ENCODE assay signal across 28 mouse cellular contexts in the genomic region with DNA sequence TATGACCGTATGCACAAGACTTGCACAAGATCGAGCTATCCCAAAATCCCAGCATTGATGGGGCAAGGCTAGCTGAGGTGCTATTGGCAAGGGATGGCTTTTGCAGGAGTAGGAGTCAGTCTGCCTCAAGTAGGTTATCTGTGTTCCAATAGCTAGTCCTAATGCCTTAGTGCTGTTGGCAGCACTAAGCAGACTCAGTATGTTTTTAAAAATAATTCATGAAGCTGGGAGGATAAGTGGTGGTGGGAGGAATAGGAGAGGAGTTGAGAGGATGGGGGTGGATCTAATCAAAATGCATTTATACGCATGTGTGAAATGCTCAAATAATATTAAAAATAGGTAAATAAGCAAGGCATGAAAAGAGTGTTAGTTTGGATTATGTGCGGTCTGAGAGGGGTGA. TPM values are rescaled to one million over a fixed set of nuclear protein-coding genes. Genes with fewer than 3 reads are reported as not detected.
DNase-seq lines count a peak whose midpoint lies in the region; ATAC-seq and TF ChIP-seq lines count a peak whose summit lies in the region.
"Had no signal": no experiment of that assay in that cellular context is flagged by ENCODE, and none has a peak within 500 bp of the region (broad histone marks: within the 10 kb centered on the region; RNA-seq: fewer than 3 reads in every experiment).

No protein-coding gene starts in this region.

- peak; percentile 72 for ATAC-seq in frontal cortex, adult (ENCODE audit: low TSS enrichment)
- ATAC-seq in megakaryocyte progenitor cell, adult 5-6 weeks (replicated peaks; ENCODE audit: poor library complexity), result no peak
- ATAC-seq: activated CD4-positive, CD25-positive, alpha-beta regulatory T cell, adult 4 months; CD4-positive, CD25-positive, alpha-beta regulatory T cell, adult 4 months; forebrain, embryonic 13.5 days; forebrain, embryonic 15.5 days; forebrain, postnatal 0 days; Patski had no signal

- no peak for DNase-seq in frontal cortex, postnatal 14 days (ENCODE audit: low spot score in 2 of 2)
- peak in 1 of 2 experiments; percentile 9 for DNase-seq in layer of hippocampus, adult 2 months (ENCODE audit: low spot score in 2 of 2)
- DNase-seq in layer of hippocampus, postnatal 25 days (ENCODE audit: extremely low spot score in 1 of 2, low spot score in 1 of 2), result no peak
- peak; percentile 39 for DNase-seq in brain, adult 2 months (ENCODE audit: low read depth, low spot score)
- DNase-seq: adrenal gland, adult 8-10 months; adrenal gland, postnatal 14 days; adrenal gland, postnatal 36 days; B cell, adult 2 months; cerebellum, adult 11 months; cerebellum, adult 18-20 months; cerebellum, adult 8-10 months; cerebellum, adult 9-11 months; cerebellum, postnatal 14 days; cerebellum, postnatal 36 days; embryo, embryonic 11 days; forebrain, postnatal 0 days had no signal

- peak overlapping the region; percentile 64 for H3K27ac ChIP-seq in layer of hippocampus, adult 2 months
- H3K27ac ChIP-seq: embryonic facial prominence, embryonic 13.5 days; embryonic facial prominence, embryonic 15.5 days; forebrain, embryonic 13.5 days; forebrain, embryonic 15.5 days had no signal

- no peak overlapping the region for H3K4me3 ChIP-seq in layer of hippocampus, adult 2 months
- H3K4me3 ChIP-seq: embryonic facial prominence, embryonic 13.5 days; embryonic facial prominence, embryonic 15.5 days; erythroblast, embryonic 14.5 days; forebrain, embryonic 13.5 days; forebrain, embryonic 15.5 days had no signal

- TF ChIP-seq CTCF in layer of hippocampus, adult 2 months (conservative IDR thresholded peaks at IDR 0.05), result no peak

RNA-seq across cellular contexts. Expression of a gene that starts 43.5 kb away (rescaled TPM):
- total RNA-seq in layer of hippocampus, adult 2 months (2021), result 100 to 1,000 TPM; 166 to 182 TPM
- 100 to 1,000 TPM; 141 to 159 TPM for total RNA-seq in layer of hippocampus, postnatal 25 days (2021)
- total RNA-seq in megakaryocyte progenitor cell, adult 5-6 weeks (2015), result 0.59 and 0.85 TPM in 2 replicates
- total RNA-seq in megakaryocyte progenitor cell, adult 5-6 weeks (2017), result 1.6 and 4.7 TPM in 2 replicates

RNA-seq across cellular contexts. Expression of a gene that starts 44.7 kb away (rescaled TPM):
- total RNA-seq in layer of hippocampus, adult 2 months (2021), result 1 to 10 TPM in 1 of 2 experiments, under 1 TPM in 1; 0.42 to 1.0 TPM
- 1 to 10 TPM; 1.1 to 1.4 TPM for total RNA-seq in layer of hippocampus, postnatal 25 days (2021)
- 0.02 and 0.05 TPM in 2 replicates for total RNA-seq in megakaryocyte progenitor cell, adult 5-6 weeks (2015)
- total RNA-seq in megakaryocyte progenitor cell, adult 5-6 weeks (2017), result 0.12 TPM in 1 of 2 replicates, not detected in the other
- total RNA-seq: CH12.LX had no signal

RNA-seq across cellular contexts. Expression of a gene that starts 54.1 kb away (rescaled TPM):
- 1 to 10 TPM; 2.3 to 2.4 TPM for total RNA-seq in layer of hippocampus, adult 2 months (2021)
- 1 to 10 TPM; 1.8 to 2.5 TPM for total RNA-seq in layer of hippocampus, postnatal 25 days (2021)
- total RNA-seq in megakaryocyte progenitor cell, adult 5-6 weeks (2015), result 1.5 and 2.5 TPM in 2 replicates
- total RNA-seq in megakaryocyte progenitor cell, adult 5-6 weeks (2017), result 0.46 TPM in 1 of 2 replicates, not detected in the other
- total RNA-seq: common myeloid progenitor, adult 5-6 weeks; forebrain, postnatal 0 days had no signal

RNA-seq across cellular contexts. Expression of a gene that starts 54.3 kb away (rescaled TPM):
- total RNA-seq in layer of hippocampus, adult 2 months (2021), result 100 to 1,000 TPM; 125 to 132 TPM
- 100 to 1,000 TPM; 108 to 111 TPM for total RNA-seq in layer of hippocampus, postnatal 25 days (2021)
- total RNA-seq in megakaryocyte progenitor cell, adult 5-6 weeks (2015), result 145 and 175 TPM in 2 replicates
- total RNA-seq in megakaryocyte progenitor cell, adult 5-6 weeks (2017), result 390 and 507 TPM in 2 replicates

Comparison
In these comparisons a context has a peak if more than half of its experiments do, and no peak if none do; other contexts are left out.
1. RNA of a gene that starts 43.5 kb away (total RNA-seq): 166 to 182 TPM in layer of hippocampus, adult 2 months and 141 to 159 TPM in layer of hippocampus, postnatal 25 days; 0.59 to 4.7 TPM in megakaryocyte progenitor cell, adult 5-6 weeks; every median in the first group is over 10 times any median in the second.